Mouse (Mus musculus) cerebellum, adult 11 months (tissue): Measurements from ENCODE around the gene Txndc16.

Experiments used
- DNase-seq: peaks from one replicate; pipeline ENCODE4 v3.0.0; 2022

Gene Txndc16

GRCm38 (mm10) chr14:45220090-45220956 lies at the start of gene Txndc16:
TSS of gene Txndc16 (minus strand) at chr14:45220328.
- DNase-seq = peak; percentile 88

GRCm38 (mm10) chr14:45263831-45264592 lies 43.9 kb upstream of the Txndc16 start:
- DNase-seq = no peak

GRCm38 (mm10) chr14:45251548-45252076 lies 31.5 kb upstream of the Txndc16 start:
- DNase-seq = no peak

DNA sequence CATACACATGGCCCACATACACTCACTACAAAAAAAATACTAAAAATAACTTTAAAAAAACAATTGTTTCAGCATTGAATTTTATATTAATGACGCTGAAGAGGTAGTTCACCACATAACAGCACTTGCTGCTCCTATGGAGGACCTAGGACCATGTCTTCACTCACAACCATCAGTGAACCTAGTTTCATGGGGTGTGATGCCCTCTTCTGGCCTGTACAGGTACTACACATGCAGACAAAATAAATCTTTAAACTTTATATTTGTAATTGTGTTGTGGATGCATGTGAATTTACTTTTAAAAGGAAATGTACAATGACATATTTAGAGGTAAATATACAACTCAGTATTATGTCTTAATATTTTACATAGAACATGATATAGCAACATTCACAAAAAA lies 21.5 kb upstream of the Txndc16 start:
- DNase-seq = no peak

GRCm38 (mm10) chr14:45239042-45239441 lies 18.9 kb upstream of the Txndc16 start:
- DNase-seq = no peak

GRCm38 (mm10) chr14:45220957-45221630 lies 966 bp upstream of the Txndc16 start:
- DNase-seq = no peak

- peak; percentile 99 for DNase-seq
These were observed 643 bp downstream of the Txndc16 start, which contains the start of gene Gpr137c for GRCm38 (mm10) chr14:45219281-45220089. TSS of gene Gpr137c (plus strand) at chr14:45219717.

DNA sequence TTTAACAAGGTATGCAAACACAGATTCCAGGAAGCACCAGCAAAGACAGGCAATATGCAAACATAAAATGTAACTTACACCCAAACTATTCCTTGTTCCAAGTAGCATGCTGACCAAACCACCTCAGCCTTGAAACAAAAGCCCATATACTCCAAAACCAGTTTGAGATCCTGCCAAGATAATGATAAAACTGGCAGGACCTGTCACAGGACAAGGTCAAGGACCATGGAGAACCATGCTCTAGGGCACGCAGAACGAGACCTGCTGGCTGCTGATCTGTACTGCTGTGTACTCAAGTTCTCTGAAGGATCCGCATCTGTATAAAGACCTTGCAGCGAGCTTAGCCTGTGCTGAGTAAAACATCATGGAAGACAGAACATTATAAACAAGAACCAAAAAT lies 2.4 kb downstream of the Txndc16 start:
- DNase-seq = peak; percentile 12

GRCm38 (mm10) chr14:45216711-45217340 lies 3.3 kb downstream of the Txndc16 start:
- no peak for DNase-seq

DNA sequence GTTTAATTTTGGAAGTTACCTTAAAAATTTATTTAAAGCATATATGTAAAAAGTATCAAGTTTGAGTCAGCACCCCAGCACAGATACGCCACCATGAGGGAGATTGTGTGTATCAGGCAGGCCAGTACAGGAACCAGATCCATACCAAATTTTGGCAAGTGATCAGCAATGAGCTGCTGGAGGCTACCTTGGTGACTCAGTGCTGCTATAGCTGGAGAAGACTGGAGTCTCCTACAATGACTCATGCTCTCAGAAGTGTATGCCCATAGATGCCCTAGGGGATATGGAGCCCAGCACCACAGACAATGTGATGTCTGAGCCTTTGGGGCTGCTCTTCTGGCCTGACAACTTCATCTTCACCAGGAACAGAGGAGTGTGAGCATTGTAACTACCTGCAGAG lies 8.7 kb downstream of the Txndc16 start:
- DNase-seq = no peak

- DNase-seq = no peak
These were observed 9.4 kb downstream of the Txndc16 start for GRCm38 (mm10) chr14:45210683-45211082.

GRCm38 (mm10) chr14:45200607-45201006 lies 19.5 kb downstream of the Txndc16 start:
- no peak for DNase-seq

DNA sequence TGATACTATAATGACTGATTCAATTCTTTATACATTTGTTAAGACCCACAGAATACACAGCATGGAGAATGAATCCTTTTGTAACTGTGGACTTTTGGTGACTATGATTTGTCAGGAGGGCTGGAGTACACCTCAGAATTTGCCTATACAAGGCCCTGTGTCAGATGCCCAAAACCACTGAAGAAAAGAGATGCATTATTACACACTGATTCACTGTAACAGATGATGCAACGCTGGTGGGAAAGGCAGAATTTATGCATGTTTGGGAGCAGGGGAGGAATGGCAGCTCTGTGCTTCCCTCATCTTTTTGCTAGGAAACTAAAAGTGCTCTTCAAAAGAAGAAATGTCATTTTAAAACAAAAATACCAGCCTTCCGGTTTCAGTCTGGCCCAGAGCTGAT lies 29.1 kb downstream of the Txndc16 start:
- no peak for DNase-seq

- no peak for DNase-seq
These were observed 38.5 kb downstream of the Txndc16 start for GRCm38 (mm10) chr14:45181611-45182010.

- DNase-seq = no peak
These were observed 40.5 kb downstream of the Txndc16 start for GRCm38 (mm10) chr14:45179606-45180005.

- no peak for DNase-seq
These were observed 40.9 kb downstream of the Txndc16 start for GRCm38 (mm10) chr14:45179186-45179585.

DNA sequence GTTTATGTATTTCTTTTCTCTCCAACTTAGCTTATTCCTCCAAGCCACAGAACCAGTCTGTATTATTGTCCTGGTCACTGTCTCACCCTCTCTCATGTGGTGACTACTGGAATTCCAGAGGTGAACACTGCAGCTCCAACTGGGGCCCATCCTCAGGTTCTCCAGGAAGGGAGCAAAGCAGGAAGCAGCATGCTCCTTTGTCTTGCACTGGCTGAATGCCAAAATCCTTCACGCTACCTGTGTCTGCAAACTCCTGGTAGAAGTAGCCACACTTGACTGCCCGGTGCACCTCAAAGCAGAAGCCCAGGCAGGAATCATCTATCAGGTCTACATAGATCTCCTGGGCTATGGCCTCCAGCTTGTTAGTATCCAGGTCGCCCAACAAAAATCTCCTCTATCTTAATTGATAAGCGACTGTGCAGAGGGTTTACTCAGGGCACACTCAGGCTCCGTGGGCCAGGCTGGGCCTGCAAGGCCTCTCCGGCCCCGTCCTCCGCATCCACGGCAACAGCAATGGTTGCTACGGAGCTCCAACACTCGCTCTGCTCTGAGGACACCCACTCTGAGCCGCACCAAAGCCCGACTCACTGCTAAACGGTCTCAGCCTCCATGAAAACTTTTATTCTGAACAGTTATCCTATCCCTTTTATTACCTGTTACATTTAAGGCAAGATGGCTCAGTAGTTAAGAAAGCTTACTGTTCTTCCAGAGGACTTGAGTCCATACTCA lies 45.0 kb downstream of the Txndc16 start:
- no peak for DNase-seq

DNA sequence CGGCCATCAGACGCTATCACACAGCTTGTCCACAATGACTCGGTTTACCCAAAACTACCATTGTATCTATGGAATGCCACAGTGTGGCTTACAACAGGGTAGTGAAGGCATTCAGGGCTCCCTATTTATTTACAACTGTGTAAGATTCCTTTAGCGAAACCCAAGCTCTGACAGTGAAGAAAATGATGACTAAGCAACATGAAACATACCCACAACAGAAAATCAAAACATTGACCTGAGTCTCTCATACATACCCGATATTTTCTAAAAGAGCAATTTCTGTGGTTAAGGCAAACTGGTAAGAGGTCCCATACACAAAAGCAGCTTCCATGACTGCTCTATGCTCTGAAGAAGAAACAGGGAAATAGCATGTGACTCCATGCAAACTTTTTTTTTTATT lies 47.9 kb downstream of the Txndc16 start:
- no peak for DNase-seq

- no peak for DNase-seq
These were observed 52.8 kb downstream of the Txndc16 start for GRCm38 (mm10) chr14:45167366-45167765.

GRCm38 (mm10) chr14:45155511-45156173 lies 64.5 kb downstream of the Txndc16 start:
- no peak for DNase-seq
